Mouse (Mus musculus) regulatory T cell (primary cell): ENCODE measurements at regions not wholly inside any gene's neighbourhood (a gene's known extent, or its start where the extent isn't known, plus 50 kb on each side); places are given as distances from the start of the nearest gene placed in this dataset.
"Not testable (repeated sequence)": the region's sequence is repeated elsewhere in the genome, so short reads cannot be mapped to it uniquely, and the experiment has no call there.

ENCODE experiments used
- in situ Hi-C: fragments of 300-600 bp; cut with MboI, MseI; formaldehyde crosslinking; loops from one replicate; pipeline ENCODE4 v1.15.1; 2025; ENCODE audit warnings: high pct_unique_total_duplicates

DNA sequence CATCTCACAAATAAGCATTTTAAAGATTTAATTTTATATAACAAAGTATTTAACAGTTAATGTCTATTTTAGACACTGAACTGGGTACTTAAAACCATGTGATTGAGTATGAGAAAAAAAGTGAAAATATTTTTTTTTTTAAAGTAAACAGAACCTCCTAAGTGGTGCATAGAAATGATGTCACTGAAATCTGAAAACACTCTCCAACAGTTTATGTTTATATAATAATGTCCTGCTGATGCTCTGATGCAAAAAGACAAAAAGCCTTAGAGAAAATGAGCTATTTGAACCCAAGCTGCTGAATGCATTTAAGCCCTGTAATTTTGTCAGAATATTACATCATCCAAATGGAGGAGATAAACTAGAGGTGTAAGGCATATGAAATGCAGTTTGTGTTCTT, 3447.1 kb downstream of the 9330182O14Rik start:
- in situ Hi-C loops, result no loop called here

DNA sequence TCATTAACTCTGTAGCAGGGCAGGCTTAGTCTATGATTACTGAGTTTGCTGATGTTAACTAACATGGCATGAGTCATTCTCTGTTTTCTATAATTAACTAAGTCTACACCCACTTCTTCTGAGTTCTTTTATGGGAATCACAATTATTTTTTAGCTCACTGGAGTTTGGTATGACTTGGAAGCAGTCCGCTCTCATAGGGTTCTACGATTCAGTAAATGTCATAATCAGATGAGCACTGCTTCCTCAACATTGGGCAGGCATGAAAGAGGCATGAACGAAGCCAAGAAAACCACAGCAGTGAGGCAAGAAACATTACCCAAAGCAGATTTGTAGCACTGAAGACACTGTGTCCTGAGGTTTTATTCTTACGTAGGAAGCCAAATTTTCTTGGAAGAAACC, 3451.6 kb downstream of the 9330182O14Rik start:
- in situ Hi-C loops, result no loop called here

DNA sequence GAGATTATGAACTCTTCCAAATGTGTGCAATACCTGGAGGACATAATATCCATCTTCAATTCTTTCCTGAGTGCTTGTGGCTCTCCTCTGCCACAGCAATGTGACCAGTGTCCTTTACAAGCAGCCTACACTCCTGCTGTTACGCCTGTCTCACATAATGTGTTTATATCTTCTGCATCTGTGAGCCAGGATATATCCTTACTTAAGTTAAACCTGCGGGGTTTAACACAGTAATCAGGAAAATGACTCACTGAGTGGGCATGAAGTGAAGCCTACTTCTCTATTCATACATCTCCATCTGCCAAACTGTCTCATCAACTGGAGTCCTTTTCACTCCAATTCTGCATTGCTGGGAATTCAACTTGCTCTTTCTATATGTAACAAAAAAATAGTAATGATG, 3453.9 kb downstream of the 9330182O14Rik start:
- in situ Hi-C loops, result no loop called here

DNA sequence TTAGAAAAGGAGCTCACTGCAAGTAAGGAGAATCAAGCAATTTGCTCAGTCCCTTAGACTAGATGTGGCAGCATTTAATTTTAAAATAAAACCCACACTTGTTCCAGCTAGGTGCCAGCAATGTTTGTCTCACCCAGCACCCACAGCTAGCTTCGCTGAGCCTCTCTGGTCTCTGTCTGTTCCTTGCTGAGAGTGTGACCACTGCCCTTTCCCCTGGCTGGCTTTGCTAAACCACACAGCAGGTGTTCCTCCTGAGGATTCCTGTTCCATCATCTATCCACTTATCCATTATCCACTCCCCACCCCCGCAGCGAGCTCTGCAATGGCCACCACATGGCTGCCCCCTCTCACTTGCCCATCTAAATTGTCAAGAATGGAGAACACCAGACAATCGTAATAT, 3473.5 kb downstream of the 9330182O14Rik start:
- in situ Hi-C loops, result no loop called here

DNA sequence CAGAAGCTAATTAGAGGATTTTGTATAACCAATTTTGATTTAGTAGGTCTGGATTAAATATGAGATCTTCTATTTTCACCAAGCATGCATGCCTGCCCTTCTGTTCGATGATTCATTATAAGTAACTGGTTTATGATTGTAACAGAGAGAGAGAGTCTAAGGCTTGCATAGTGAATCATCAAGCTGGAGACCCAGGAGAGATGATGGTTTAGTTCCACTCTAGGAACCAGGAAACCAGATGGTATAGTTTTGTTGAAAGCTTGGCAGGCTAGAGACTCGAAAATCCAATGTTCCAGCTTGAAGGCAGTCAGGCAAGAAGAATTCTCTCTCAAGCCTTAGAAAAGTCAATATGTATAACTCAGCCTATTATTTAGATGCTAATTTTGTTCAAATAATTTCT, 3475.7 kb downstream of the 9330182O14Rik start:
- in situ Hi-C loops, result no loop called here

DNA sequence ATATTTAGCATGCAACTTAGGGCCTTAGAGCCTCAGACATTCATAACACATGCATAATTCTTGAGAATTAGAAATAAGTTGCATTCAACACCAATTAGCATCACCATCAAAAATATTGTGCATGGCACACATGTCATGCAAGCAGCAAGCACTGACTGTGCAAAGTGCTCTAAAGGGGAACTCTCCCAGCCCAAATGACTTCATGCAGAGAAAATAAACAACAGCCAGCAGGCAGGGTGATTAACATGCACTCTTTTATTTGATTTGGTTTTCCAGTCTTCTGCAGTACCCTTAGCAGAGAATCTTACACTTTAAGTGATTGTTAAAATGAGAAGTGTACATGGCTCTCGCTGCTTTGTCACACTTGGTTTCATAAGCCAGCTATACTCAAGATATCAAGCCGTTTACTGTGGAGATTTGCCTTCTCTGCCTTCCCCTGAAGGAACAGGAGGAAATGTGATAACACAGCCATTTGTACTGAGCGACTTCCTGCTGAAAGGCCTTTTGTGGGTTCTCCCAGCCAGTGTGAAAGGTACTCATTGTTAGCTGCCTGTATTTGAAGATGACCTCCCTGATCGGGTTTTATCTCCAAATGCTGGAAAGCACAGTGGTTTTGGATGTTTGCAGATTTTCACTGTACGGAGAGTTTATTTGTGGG, 3480.0 kb downstream of the 9330182O14Rik start:
- in situ Hi-C loops, result no loop called here

DNA sequence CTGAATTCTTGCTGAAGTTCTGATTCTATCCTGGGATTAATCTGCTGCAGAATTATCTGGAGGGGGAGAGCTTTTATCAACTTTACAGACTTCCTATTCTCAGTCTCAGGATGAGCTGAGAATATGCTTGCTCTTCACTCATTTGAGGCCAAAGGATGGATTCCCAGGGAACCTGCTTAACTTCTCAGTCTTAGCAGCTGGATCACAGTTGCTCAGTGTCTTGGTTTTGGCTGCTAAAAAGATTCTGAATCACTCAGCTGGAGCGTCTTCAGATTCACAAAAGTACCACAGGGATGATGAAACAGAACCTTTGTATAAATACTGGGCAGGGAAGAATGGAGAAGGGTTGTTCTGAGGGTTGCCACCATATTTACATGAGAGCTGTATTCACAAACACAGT, 3481.6 kb downstream of the 9330182O14Rik start:
- in situ Hi-C loops, result no loop called here

DNA sequence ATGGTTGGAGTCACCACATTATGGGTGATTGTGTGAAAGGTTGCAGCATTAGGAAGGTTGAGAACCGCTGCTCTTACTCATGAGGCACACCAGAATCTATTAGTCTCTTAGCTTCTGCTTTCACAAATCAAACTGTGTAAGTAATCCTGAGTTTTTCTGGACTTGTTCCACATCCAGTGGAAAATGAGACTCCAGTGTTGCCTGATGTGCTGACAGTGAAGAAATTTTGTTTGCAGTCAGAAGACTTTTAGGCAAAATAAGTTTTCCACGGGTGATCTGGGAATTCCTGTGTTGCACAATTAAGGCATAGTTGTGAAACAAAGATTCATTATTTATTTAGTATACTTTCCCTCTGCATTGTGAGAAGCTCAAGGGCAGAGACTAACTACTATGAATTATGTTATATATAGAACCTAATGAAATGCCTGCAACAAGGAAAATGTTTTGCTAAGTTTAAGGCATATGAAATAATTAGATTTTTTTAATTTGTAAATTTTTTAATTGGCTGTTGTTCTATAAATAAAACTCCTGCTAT, 3490.3 kb downstream of the 9330182O14Rik start:
- in situ Hi-C loops, result no loop called here

DNA sequence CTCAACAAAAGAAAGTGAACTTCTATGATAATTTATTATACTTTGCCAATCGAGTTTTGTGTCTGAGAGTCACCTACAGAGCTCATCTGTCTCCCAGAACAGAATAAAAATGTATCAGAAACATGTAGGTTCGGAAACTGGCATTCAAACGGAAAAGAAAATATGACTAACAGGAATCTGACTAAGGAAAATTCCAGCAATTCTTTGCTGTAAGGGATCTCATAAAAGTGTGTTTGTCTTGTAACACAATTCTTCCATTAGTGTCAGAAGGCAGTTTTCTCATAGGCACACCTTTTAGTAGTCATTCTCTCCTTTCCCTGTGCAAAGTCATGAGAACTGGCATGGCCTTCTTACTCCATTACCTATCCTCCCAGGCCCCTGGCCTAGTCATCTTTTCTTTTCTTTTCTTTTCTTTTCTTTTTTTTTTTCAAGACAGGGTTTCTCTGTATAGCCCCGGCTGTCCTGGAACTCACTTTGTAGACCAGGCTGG, 3490.9 kb downstream of the 9330182O14Rik start:
- in situ Hi-C loops, result no loop called here

DNA sequence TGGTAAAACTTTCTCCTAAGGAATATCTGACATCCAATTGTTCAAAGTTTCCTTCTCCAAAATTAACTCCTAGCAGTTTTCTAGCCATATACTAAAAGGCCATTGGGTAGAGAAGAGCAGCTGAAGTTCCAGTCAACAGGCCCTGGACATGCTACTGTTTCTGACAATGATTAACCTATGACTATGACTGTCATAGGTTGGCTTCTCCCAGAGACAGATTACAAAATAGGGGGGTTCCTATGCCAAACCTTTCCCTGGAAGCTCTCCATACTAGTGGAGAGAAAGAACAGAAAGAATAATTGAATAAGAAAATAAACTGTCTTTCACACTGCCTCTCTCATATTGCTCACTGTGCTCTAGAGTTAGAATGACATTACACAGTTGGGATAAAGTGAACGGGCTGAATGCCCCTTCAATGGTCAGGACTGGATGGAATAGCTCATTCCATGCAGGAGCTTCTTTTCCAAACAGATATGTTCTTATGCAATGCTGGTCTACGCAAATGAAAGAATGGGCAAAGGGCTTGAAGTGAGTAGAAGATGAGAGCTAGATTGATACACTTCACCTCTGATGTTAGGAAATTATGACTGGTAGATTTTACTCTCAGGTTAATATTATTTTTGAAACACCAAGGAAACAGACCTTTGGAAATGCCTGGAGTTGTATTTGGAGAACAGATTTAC, 3516.8 kb downstream of the 9330182O14Rik start:
- in situ Hi-C loops, result no loop called here

DNA sequence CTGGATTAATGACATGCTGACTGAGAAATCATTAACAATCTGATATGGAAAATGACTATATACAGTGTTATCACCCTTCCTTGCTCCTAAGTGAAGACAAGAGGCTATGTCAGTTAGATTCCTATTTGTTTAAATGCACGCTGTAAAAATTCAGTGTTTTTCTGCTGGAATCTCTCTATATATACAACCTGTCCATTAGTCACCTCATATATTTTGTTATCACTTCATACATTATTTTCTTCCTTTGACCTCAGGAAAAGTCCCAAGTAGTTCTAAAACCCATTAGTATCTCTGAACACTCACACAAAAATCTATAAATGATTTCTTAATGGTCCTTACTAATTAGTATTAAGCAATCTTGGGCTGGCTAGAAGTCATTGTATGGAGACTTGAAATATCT, 3529.5 kb downstream of the 9330182O14Rik start:
- in situ Hi-C loops, result no loop called here

DNA sequence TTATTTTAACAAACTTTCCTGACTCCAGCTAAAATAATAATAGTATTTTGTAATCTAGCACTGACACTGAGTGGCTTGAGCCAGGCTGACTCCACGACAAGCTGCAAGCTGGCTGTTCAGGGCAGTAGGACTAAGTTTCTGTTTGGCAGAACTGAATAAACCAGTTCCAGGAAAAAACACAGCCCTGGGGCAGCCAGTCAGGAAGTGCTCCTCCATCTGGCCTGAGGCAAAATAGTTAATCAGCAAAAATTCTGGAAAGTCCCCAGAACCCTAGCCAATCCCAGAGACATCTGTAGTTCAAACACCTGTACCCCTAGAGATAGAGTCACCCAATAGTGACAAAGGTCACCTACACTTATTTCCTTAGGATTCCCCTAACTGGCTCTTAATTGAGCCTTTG, 3544.7 kb downstream of the 9330182O14Rik start:
- in situ Hi-C loops, result no loop called here

DNA sequence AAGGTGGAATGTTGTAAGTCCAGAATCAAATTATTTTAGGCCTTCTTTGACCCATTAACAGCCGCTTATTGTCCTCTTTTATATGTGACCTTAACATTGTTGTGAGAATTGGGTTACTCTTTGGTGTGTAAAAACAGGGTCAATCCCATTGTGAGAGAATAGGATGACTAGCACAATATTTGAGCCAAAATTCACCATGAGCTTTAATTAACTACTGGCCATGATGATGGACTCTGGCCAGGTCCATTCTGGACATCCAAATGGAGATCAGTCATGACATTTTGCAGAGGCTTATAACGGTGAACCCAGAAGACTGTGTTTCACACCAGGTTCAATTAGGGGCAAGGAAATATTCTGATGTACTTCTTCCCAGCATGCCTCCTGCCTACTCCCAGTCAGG, 3548.0 kb downstream of the 9330182O14Rik start:
- in situ Hi-C loops, result no loop called here

DNA sequence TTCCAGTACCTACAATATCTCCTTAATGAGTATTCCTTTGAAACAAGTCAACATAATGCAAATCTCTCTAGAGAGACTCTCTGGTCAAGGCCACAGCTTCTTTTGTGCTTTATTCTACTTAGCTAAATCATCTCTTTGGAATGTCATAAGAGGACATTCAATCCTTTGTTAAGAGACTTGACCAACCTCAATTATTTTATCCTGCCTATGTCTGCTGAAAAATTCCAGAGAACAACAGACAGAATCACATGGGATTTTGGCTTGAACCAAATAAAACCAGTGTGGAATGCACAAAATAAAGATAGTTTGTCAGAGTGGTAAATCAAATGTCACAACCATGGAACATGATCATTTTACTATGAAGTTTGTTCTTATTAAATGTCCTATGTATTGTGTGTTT, 3557.8 kb downstream of the 9330182O14Rik start:
- in situ Hi-C loops, result not testable (repeated sequence)

DNA sequence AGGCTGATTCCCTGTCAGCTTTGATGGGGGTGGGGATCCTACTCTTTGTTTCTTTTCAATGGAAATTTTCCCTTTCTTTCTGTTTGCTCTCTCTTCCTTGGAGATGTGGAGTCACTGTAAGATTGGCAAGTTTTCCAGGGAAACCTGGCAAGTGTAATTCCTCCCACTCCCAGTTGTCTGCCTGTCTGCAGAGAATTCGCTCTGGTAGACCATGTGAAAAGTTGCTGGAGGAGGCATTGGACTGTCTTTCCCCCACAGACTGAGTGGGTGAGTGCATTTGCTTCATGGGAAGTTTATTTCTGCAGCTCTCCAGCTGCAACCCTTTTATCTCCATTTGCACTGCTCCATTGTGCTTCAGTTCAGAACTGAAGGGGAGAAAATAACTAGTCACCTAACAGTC, 3561.3 kb downstream of the 9330182O14Rik start:
- in situ Hi-C loops, result no loop called here

DNA sequence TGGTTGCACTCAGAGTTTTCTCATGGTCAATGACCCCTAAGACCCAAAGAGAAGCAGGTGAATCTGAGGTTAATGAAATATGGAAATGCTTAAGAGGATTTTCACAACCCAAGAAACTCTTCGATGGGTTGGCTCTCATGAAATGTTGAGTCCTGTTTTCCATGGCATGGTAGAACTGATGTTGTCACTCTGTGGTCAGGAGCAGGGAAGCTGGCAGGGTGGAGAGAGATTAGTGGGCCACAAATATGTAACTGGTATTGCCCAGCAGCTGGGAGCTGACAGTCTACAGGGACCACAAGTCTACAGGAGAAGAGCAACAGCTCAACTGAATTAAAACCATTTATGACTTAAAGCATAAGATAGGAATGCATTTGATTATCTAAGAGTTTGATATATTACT, 3582.9 kb downstream of the 9330182O14Rik start:
- in situ Hi-C loops, result no loop called here

DNA sequence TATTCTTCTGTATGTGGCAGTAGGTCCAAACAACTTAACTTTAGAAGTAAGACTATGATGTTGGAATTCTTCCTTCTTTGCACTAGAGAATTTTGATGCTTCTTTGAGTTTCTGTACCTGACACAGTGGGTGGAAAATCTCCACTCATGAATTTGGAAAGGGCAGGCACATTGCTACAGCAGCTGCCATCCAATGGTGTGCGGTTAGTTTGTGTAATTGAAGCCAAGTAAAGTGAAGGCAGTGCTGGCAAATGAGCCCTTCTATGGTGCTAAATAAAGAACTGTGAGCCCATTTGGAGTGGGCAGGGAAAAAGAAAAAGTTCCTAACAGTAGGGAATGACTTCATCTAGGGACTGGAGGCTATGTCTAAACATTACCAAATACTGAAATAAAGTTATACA, 3583.4 kb downstream of the 9330182O14Rik start:
- in situ Hi-C loops, result no loop called here

DNA sequence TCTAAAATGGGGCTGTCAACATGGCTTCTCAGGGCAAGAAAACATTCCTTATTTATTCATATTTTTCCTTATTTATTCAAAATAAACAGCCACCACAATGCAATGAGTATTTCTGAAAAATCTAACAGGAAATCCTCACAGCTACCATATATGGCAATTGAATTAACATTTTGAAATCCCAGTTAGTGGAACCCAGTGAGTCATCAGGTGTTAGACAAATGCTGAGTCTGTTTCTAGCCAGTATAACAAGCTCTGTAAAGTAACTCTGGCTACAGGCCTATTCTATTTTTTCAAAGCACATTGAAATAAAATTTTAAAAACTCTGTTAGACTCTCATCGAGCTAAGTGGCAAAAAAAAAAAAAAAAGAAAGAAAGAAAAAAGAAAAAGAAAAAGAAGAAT, 3586.8 kb downstream of the 9330182O14Rik start:
- in situ Hi-C loops, result no loop called here

DNA sequence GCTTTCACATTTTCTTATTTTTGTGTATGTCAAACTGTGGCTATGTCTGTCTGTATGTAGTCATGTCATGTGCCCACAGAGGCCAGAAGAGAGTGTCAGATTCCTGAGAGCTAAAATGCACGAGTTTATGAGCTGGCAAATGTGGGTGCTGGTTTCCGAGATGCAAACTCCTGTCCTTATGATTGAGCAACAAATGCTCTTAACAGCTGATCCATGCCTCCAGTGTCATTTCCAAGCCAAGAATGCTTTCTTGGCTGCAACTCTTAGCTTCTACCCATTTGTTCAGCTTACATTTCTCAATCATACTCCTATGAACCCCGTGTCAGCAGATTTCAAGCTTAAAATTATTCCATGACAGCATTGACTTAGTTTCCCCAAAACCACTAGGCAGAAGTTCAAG, 3601.5 kb downstream of the 9330182O14Rik start:
- in situ Hi-C loops, result no loop called here

DNA sequence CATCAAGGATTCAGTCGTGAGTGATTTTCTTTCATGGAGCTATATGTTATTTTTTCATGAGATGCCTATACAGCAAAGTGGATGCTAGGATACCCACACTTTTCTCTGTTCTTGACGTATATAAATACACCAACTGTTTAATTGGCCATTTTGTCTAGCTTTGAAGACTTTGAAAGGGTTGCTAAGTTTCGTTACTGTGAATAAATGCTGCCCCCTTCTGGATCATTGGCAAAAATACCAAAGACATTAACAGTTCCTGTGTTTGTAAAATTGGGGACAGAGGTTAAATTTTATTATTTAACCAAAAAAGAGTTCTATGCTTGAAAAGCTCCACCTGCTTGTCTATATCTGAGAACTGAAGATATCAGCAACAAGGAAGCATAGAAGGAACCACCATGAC, 3624.1 kb downstream of the 9330182O14Rik start:
- in situ Hi-C loops, result no loop called here

DNA sequence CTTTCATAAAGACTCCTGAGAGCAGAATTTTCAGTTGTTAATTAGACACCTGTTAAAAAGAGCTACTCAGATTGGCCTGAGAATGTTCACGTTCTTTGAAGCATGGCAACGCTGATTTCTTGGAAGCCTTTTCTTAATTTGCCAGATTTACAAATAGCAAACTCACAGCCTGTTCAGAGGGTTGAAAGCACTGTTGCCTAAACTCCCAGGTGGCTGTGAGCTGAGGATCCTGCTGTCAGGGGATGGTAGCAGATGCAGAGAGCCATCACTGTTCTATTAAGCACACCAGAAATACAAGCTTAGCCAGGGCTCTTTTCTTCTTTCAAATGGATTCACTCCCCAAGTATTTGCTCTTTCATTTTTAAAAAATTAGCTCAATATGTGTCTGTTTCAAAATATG, 3630.4 kb downstream of the 9330182O14Rik start:
- in situ Hi-C loops, result loop anchor here (5.0 kb wide), 1 partner anchor 557 kb away; no protein-coding TSS in a partner anchor

DNA sequence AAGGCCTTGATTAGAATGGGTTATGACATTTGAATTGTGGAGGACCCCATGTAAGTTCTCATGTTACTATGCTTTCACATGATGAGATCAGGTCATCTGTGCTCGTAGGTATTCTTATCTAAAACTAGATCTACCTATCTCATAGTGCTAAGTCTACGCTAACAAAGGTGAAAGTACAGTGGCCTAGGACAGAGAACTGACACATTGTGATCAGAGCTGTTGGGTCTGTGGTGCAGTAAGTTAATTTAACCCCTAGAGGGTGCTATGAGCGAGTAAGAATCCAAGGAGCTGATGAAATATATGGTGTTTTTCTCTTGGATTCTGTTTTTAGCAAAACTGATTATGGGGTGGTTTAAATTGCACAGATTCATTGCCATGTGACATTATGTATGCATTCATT, 3638.6 kb downstream of the 9330182O14Rik start:
- in situ Hi-C loops, result no loop called here

DNA sequence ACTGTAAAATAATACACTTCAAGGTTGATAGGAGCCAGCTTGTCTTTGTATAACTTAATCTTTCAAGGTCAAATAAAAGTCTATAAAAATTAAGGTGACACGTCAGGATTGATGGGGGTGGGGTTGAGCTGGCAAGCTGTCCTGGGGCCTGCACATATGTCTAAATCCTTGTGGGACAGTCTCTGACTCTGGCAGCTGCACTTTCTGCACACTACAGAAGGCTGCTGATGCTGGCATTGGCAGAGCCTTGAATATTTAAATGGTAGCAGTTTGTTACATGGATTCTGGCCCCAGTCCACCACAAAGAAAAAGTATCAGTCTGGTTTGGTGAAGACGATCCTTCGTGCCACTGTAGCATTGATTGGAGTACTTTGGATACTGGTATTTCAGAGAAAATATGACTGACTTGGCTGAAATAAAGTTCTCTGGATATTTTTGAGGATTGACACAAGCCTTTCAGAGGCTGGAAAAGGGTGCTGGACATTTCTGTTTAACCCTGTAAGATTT, 3648.0 kb downstream of the 9330182O14Rik start:
- in situ Hi-C loops, result not testable (repeated sequence)
